In genomic region chr4:34566226-34566625, GRCm38 (mm10) we compare ENCODE assay signal across 26 mouse cellular contexts. TPM values are rescaled to one million over a fixed set of nuclear protein-coding genes. Genes with fewer than 3 reads are reported as not detected.
DNase-seq lines count a peak whose midpoint lies in the region; ATAC-seq and TF ChIP-seq lines count a peak whose summit lies in the region.
"Had no signal": no experiment of that assay in that cellular context is flagged by ENCODE, and none has a peak within 500 bp of the region (broad histone marks: within the 10 kb centered on the region; RNA-seq: fewer than 3 reads in every experiment).

No protein-coding gene starts in this region.

- intact Hi-C loops in gastrocnemius, adult 2 months (cut with DNase I), result no loop called here

- H3K27me3 ChIP-seq in forebrain, embryonic 10.5 days (ENCODE audit: poor library complexity, severe bottlenecking), result no peaks in the 10 kb centered on the region
- H3K27me3 ChIP-seq: heart, embryonic 12.5 days; heart, embryonic 15.5 days had no signal

- H3K36me3 ChIP-seq in forebrain, embryonic 10.5 days (replicated peaks), result peaks cover 90% of the 10 kb centered on the region

- no peak for TF ChIP-seq CTCF in gastrocnemius, adult 2 months (IDR thresholded peaks at IDR 0.05)

- H3K4me1 ChIP-seq in forebrain, embryonic 10.5 days, result peaks cover 3% of the 10 kb centered on the region; the same call in 1 of the 2 replicates
- H3K4me1 ChIP-seq: heart, embryonic 12.5 days; heart, embryonic 15.5 days had no signal

- H3K27ac ChIP-seq in gastrocnemius, adult 2 months, result 0 out of 2 replicates have a peak overlapping the region, but pooled peaks have one; percentile 6
- H3K27ac ChIP-seq in forebrain, embryonic 10.5 days, result no peak overlapping the region
- H3K27ac ChIP-seq: heart, embryonic 15.5 days; hindbrain, embryonic 14.5 days; hindbrain, postnatal 0 days had no signal

- no peaks in the 10 kb centered on the region for H3K9me3 ChIP-seq in forebrain, embryonic 10.5 days
- H3K9me3 ChIP-seq: G1E; heart, embryonic 12.5 days; heart, embryonic 15.5 days had no signal

- no peak for DNase-seq in gastrocnemius, adult 2 months
- no peak for DNase-seq in gastrocnemius, adult 18-20 months (ENCODE audit: low spot score)
- peak; percentile 54 for DNase-seq in kidney, adult 9 months
- no peak for DNase-seq in kidney, adult 8-10 months
- DNase-seq in induced T-regulatory cell, adult 2 months (ENCODE audit: low read depth), result peak; percentile 25
- no peak for DNase-seq in forebrain, embryonic 10.5 days (ENCODE audit: extremely low spot score, low spot score)
- no peak for DNase-seq in adrenal gland, postnatal 4 days (ENCODE audit: low spot score in 2 of 2)
- DNase-seq: adrenal gland, adult 8-10 months; adrenal gland, postnatal 25 days; B cell, adult 2 months; cerebellum, adult 18-20 months; cerebellum, adult 9-10 months; cerebellum, postnatal 14 days; forebrain, postnatal 0 days; gastrocnemius, postnatal 14 days; heart, adult 18-20 months; heart, postnatal 14 days; heart, postnatal 4 days had no signal

- H3K4me3 ChIP-seq in gastrocnemius, adult 2 months, result no peak overlapping the region
- no peak overlapping the region for H3K4me3 ChIP-seq in forebrain, embryonic 10.5 days
- H3K4me3 ChIP-seq: heart, embryonic 12.5 days; heart, embryonic 15.5 days had no signal

- peak; percentile 43 for ATAC-seq in CD4-positive, CD25-positive, alpha-beta regulatory T cell, adult 4 months
- ATAC-seq: forebrain, embryonic 14.5 days; forebrain, postnatal 0 days; hindbrain, postnatal 0 days; intestine, postnatal 0 days had no signal

- WGBS in forebrain, embryonic 10.5 days, result 91% methylated on average over 6 of the region's 6 CpGs

RNA-seq across cellular contexts. Expression of gene Akirin2, which starts 15.5 kb away (rescaled TPM):
- total RNA-seq in gastrocnemius, adult 2 months (2021), result 10 to 100 TPM; 42.9 to 60.6 TPM
- total RNA-seq in gastrocnemius, adult 18-20 months (2021), result 10 to 100 TPM; 48.1 to 48.6 TPM
- polyA plus RNA-seq in CD4-positive, CD25-positive, alpha-beta regulatory T cell, adult 4 months (2017; shearing (Covaris generic)), result 10 to 100 TPM in 1 of 2 experiments, 1 to 10 TPM in 1; 8.7 to 14.6 TPM
- 44.6 and 55.0 TPM in 2 replicates for polyA plus RNA-seq in forebrain, embryonic 10.5 days (2016; fragmentation: Nextera tagmentation; extraction: Ambion mirVana)
- total RNA-seq in adrenal gland, postnatal 4 days (2021), result 10 to 100 TPM; 85.7 to 87.0 TPM

RNA-seq across cellular contexts. Expression of gene Orc3, which starts 48.5 kb away (rescaled TPM):
- total RNA-seq in gastrocnemius, adult 2 months (2021), result 10 to 100 TPM; 38.2 to 38.9 TPM
- 10 to 100 TPM; 35.9 to 38.7 TPM for total RNA-seq in gastrocnemius, adult 18-20 months (2021)
- 100 to 1,000 TPM; 101 to 113 TPM for polyA plus RNA-seq in CD4-positive, CD25-positive, alpha-beta regulatory T cell, adult 4 months (2017; shearing (Covaris generic))
- 108 and 119 TPM in 2 replicates for polyA plus RNA-seq in forebrain, embryonic 10.5 days (2016; fragmentation: Nextera tagmentation; extraction: Ambion mirVana)
- 10 to 100 TPM; 83.4 to 84.8 TPM for total RNA-seq in adrenal gland, postnatal 4 days (2021)

RNA-seq across cellular contexts. Expression of gene Rars2, which starts 48.5 kb away (rescaled TPM):
- 10 to 100 TPM; 18.2 to 22.1 TPM for total RNA-seq in gastrocnemius, adult 2 months (2021)
- 10 to 100 TPM; 18.2 to 19.1 TPM for total RNA-seq in gastrocnemius, adult 18-20 months (2021)
- 10 to 100 TPM; 45.6 to 59.2 TPM for polyA plus RNA-seq in CD4-positive, CD25-positive, alpha-beta regulatory T cell, adult 4 months (2017; shearing (Covaris generic))
- 78.5 and 79.8 TPM in 2 replicates for polyA plus RNA-seq in forebrain, embryonic 10.5 days (2016; fragmentation: Nextera tagmentation; extraction: Ambion mirVana)
- 10 to 100 TPM; 40.0 to 48.6 TPM for total RNA-seq in adrenal gland, postnatal 4 days (2021)

Comparison
In these comparisons a context has a peak if more than half of its experiments do, and no peak if none do; other contexts are left out.
1. DNase-seq: peak in kidney, adult 9 months (single experiment) and induced T-regulatory cell, adult 2 months (single experiment); none in gastrocnemius, adult 2 months (single experiment), gastrocnemius, adult 18-20 months (single experiment), kidney, adult 8-10 months (0 of 2), forebrain, embryonic 10.5 days (single experiment) and adrenal gland, postnatal 4 days (0 of 2).